Mouse (Mus musculus): ENCODE data around the gene Nt5dc1. TPM values are rescaled to one million over a fixed set of nuclear protein-coding genes. Genes with fewer than 3 reads are reported as not detected.

Nt5dc1 gene
- polyA plus RNA-seq, 1 experiment from 2014 or later = 11.4 TPM

DNA sequence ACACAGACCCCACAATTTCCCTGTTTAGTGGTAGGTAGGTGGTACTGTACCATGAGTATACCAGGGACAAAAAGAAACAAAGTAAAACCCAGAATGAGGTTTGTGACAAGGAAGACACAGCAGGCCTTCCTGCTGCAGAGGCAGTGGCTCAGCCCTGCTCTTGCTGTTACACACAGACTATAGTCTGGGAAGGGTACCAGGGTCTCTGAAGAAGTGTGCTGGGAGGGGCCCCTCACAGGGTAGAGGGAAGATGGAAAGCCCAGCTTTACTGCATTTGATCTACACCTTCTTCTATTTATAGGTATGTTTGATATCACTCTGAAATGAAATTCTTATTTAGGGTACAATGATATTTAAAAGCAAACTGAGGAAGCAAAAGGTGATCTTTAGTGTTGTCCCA, 54.6 kb downstream of the Nt5dc1 start:
- no peak overlapping the region for H3K9ac ChIP-seq
- no peaks in the 10 kb centered on the region for H3K27me3 ChIP-seq (replicated peaks)
- no peak for ATAC-seq (ENCODE audit: insufficient read depth, low FRiP score, low read depth)
- no peak overlapping the region for H3K4me2 ChIP-seq
- H3K4me3 ChIP-seq (replicated peaks) = no peak overlapping the region
- H3K27ac ChIP-seq = no peak overlapping the region
- H3K9me3 ChIP-seq = no peaks in the 10 kb centered on the region
- H3K4me1 ChIP-seq = no peaks in the 10 kb centered on the region
- H3K36me3 ChIP-seq = no peaks in the 10 kb centered on the region

GRCm38 (mm10) chr10:34358263-34358662, 60.1 kb downstream of the Nt5dc1 start:
- no peaks in the 10 kb centered on the region for H3K36me3 ChIP-seq
- H3K9ac ChIP-seq = no peak overlapping the region
- no peaks in the 10 kb centered on the region for H3K9me3 ChIP-seq
- H3K4me3 ChIP-seq (replicated peaks) = no peak overlapping the region
- no peak for ATAC-seq (ENCODE audit: insufficient read depth, low FRiP score, low read depth)
- no peak overlapping the region for H3K4me2 ChIP-seq
- WGBS = 86% methylated on average over 3 of the region's 3 CpGs
- H3K27ac ChIP-seq = no peak overlapping the region
- H3K27me3 ChIP-seq (replicated peaks) = no peaks in the 10 kb centered on the region
- H3K4me1 ChIP-seq = no peaks in the 10 kb centered on the region

DNA sequence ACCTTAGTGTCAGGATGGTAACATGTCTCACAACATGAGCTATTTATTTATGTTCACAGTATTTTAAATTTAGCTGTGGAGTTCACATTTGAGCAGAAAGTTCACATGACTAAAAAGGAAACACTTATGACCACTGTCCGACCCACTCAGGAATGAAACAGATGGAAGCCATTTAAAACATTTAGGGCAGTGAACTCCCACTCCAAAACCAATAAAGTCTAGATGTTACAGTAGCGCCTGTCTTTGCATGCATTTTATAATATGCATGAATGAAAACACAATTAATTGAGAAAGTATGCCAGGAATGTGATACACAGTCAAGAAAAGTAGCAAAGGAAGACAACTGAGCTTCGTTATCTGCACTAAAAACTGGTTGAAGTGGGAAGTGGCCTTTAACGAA, 66.2 kb downstream of the Nt5dc1 start:
- no peak for ATAC-seq (ENCODE audit: insufficient read depth, low FRiP score, low read depth)
- no peak overlapping the region for H3K27ac ChIP-seq

GRCm38 (mm10) chr10:34341886-34342285, 76.5 kb downstream of the Nt5dc1 start:
- H3K27ac ChIP-seq = no peak overlapping the region
- H3K27me3 ChIP-seq (replicated peaks) = no peaks in the 10 kb centered on the region
- WGBS = 81% methylated on average over 1 of the region's 1 CpGs
- no peak overlapping the region for H3K9ac ChIP-seq
- no peak overlapping the region for H3K4me3 ChIP-seq (replicated peaks)
- no peak for ATAC-seq (ENCODE audit: insufficient read depth, low FRiP score, low read depth)
- no peaks in the 10 kb centered on the region for H3K9me3 ChIP-seq
- no peaks in the 10 kb centered on the region for H3K36me3 ChIP-seq
- H3K4me1 ChIP-seq = no peaks in the 10 kb centered on the region
- no peak overlapping the region for H3K4me2 ChIP-seq

More for the DNA sequence above, 66.2 kb downstream of the Nt5dc1 start:
- Histone ChIP-seq H3K9me3 (no peaks in the 10 kb centered on the region), H3K4me3 (replicated peaks) (no peak overlapping the region), H3K36me3 (no peaks in the 10 kb centered on the region), H3K27me3 (replicated peaks) (no peaks in the 10 kb centered on the region), H3K4me1 (no peaks in the 10 kb centered on the region), H3K9ac (no peak overlapping the region), H3K4me2 (no peak overlapping the region)
- WGBS = 80% methylated on average over 4 of the region's 4 CpGs

DNA sequence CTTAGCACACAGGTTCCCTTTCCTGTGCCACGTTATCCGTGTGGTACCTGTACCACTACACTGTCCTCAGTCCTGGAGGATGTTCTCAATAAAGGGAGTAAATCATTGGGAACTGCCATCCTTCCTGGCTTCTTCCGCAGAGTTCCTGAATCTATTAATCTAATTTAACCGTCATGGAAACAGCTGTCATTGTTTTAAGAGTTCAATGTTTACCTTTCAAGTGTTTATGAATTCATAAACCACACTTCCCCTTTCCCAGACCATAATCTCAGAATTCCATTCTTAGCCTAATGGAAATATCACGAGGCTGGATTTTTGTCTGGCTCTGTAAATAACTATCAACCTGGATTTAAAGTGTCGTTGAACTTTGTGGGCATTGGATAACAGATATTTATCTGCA, 77.3 kb downstream of the Nt5dc1 start:
- ATAC-seq (ENCODE audit: insufficient read depth, low FRiP score, low read depth) = no peak
- H3K36me3 ChIP-seq = no peaks in the 10 kb centered on the region
- 45% methylated on average over 6 of the region's 6 CpGs for WGBS

DNA sequence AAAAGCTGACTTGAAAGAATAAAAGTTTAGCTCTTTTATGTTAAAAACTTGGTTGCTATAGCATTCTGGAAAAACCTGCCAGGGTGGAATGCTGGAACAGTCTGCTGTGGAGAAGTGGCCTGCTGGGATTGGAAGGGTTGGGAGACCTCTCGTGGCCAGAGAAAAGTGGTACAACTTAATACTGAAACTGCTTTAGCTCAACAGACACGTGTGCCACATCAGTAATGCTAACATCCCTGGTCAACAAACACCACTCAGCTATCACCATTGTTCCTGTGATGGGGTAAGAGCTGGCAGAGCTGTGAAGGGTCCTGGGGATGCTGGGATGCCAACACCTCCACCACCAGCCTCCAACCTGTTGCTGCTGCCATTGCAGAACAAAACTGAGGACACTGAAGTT, 90.0 kb downstream of the Nt5dc1 start:
- no peak overlapping the region for H3K9ac ChIP-seq
- H3K9me3 ChIP-seq = no peaks in the 10 kb centered on the region
- no peaks in the 10 kb centered on the region for H3K4me1 ChIP-seq
- no peaks in the 10 kb centered on the region for H3K27me3 ChIP-seq (replicated peaks)
- H3K4me3 ChIP-seq (replicated peaks) = no peak overlapping the region
- 0% methylated on average over 2 of the region's 2 CpGs for WGBS
- H3K27ac ChIP-seq = no peak overlapping the region
- H3K4me2 ChIP-seq = no peak overlapping the region
- ATAC-seq (ENCODE audit: insufficient read depth, low FRiP score, low read depth) = no peak
- H3K36me3 ChIP-seq = no peaks in the 10 kb centered on the region

More for the DNA sequence above, 77.3 kb downstream of the Nt5dc1 start:
- H3K4me2 ChIP-seq = no peak overlapping the region
- H3K9me3 ChIP-seq = no peaks in the 10 kb centered on the region
- no peak overlapping the region for H3K9ac ChIP-seq
- no peaks in the 10 kb centered on the region for H3K27me3 ChIP-seq (replicated peaks)
- H3K4me3 ChIP-seq (replicated peaks) = no peak overlapping the region
- no peaks in the 10 kb centered on the region for H3K4me1 ChIP-seq
- no peak overlapping the region for H3K27ac ChIP-seq

DNA sequence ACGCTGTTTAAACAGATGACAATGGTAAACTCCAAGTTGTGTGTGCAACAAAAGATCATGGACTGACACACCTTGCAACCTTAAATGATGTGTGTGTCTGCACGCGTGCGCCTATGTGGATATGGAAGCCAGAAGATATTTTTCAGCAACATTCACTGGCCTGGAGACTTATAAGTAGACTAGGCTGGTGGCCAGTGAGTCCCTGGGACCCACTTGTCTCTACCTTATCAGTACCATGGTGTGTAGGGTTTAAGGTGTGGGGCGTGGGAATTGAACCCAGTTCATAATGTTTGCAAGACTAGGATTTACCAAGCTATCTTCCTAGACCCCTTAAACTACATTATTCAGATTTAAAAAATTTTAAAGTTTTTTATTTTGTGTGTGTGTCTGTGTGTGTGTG, 91.2 kb downstream of the Nt5dc1 start:
- Histone ChIP-seq H3K27ac (no peak overlapping the region), H3K4me2 (no peak overlapping the region), H3K9ac (no peak overlapping the region), H3K9me3 (no peaks in the 10 kb centered on the region), H3K27me3 (replicated peaks) (no peaks in the 10 kb centered on the region), H3K36me3 (no peaks in the 10 kb centered on the region), H3K4me1 (no peaks in the 10 kb centered on the region), H3K4me3 (replicated peaks) (no peak overlapping the region)
- ATAC-seq (ENCODE audit: insufficient read depth, low FRiP score, low read depth) = no peak
- 62% methylated on average over 5 of the region's 5 CpGs for WGBS

DNA sequence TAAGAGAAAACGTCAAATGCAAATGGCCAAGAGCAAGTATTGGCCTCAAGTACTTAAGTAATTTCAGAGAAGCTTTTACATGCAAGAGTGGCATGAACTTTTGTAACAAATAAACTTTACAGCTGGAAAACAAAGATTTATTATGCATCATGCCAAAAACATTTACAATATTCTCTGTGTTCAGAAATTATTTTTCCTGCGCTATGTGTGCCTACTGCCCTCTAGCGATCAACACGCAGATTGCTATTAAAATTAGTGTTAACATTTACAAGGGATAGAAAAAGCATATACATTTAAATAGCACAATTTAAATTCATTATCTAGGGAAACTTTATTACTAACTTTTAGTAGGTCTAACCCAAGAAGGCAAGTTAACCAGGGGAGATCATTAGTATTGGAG, 91.7 kb downstream of the Nt5dc1 start:
- Histone ChIP-seq H3K4me1 (no peaks in the 10 kb centered on the region), H3K9ac (no peak overlapping the region), H3K4me3 (replicated peaks) (no peak overlapping the region), H3K27ac (no peak overlapping the region), H3K9me3 (no peaks in the 10 kb centered on the region), H3K4me2 (no peak overlapping the region), H3K36me3 (no peaks in the 10 kb centered on the region), H3K27me3 (replicated peaks) (no peaks in the 10 kb centered on the region)
- WGBS = 20% methylated on average over 4 of the region's 4 CpGs
- ATAC-seq (ENCODE audit: insufficient read depth, low FRiP score, low read depth) = no peak

DNA sequence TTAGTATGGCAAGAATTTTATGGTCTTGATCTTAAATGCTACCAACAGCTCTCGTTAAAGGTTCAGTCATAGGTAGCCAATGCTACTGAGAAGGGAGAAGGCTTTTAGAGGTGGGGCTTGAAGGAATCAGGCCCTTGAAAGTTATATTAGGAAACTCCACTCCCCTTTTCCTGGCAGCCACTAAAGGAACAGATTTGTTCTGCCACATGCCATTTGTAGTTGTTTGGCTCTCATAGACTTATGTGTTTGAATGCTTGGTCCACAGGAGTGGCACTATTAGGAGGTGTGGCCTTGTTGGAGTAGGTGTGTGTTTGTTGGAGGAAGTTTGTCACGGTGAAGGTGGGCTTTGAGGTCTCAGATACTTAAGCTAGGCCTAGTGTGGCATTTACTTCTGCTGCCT, 97.5 kb downstream of the Nt5dc1 start:
- no peak overlapping the region for H3K9ac ChIP-seq
- WGBS = 88% methylated on average over 2 of the region's 2 CpGs
- H3K4me1 ChIP-seq = 0 out of 2 replicates have a peak, but pooled peaks cover 3% of the 10 kb centered on the region
- H3K36me3 ChIP-seq = no peaks in the 10 kb centered on the region
- no peaks in the 10 kb centered on the region for H3K9me3 ChIP-seq
- no peaks in the 10 kb centered on the region for H3K27me3 ChIP-seq (replicated peaks)
- no peak overlapping the region for H3K27ac ChIP-seq
- ATAC-seq (ENCODE audit: insufficient read depth, low FRiP score, low read depth) = no peak
- no peak overlapping the region for H3K4me2 ChIP-seq
- H3K4me3 ChIP-seq (replicated peaks) = no peak overlapping the region

DNA sequence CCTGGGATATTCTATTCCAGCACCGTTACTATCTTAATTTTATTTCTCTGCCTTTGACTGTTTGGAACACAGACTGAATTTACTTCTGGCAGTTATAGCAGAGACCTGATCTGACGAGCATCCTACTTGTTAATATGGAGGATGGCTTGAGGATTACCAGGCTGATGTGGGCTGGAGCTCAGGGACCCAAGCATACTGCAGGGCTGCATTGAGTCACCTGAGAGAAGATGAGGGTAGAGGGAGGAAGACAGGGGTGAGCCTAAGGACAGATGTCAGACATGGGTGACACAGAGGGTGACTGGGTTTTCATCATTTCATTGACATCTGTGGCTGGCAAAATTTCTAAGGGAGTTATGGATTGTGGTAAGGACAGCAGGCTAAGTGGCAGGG, 101.1 kb downstream of the Nt5dc1 start:
- Histone ChIP-seq H3K27ac (no peak overlapping the region), H3K4me2 (no peak overlapping the region), H3K4me1 (0 out of 2 replicates have a peak, but pooled peaks cover 3% of the 10 kb centered on the region), H3K27me3 (replicated peaks) (no peaks in the 10 kb centered on the region), H3K9ac (no peak overlapping the region), H3K9me3 (no peaks in the 10 kb centered on the region), H3K36me3 (no peaks in the 10 kb centered on the region), H3K4me3 (replicated peaks) (no peak overlapping the region)
- ATAC-seq (ENCODE audit: insufficient read depth, low FRiP score, low read depth) = no peak
- WGBS = 38% methylated on average over 2 of the region's 2 CpGs

DNA sequence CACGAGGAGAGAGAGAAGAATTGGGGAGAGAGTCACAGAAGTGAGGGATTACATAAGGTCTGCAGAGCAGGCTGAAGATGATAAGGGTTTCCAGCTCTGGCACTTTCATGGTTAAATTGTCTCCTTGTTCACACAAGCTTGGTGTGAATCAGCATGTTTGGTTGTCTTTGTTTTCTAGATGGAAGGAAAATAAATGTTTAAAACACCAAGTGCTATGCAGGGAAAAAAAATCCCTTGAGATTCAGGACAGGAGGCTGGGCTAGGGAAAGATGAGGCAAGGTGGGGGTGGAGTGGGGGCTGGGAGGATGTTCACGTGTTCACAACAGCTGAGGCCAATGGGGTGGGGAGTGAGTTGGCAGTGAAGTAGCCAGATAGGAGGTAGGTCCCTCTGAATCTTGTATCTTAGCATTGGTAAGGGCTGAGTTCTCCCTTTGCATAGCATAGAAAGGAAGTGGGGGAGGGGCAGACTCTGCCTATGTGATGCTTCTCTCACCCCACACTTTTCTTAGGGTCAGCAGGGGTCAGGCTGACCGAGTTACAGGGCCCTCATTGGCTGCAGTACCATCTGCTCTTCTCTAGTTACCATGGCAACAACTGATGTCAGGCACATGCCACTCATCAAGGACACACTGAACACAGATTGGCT, 101.7 kb downstream of the Nt5dc1 start:
- H3K4me2 ChIP-seq = no peak overlapping the region
- no peak overlapping the region for H3K27ac ChIP-seq
- H3K4me3 ChIP-seq (replicated peaks) = no peak overlapping the region
- 6% methylated on average over 3 of the region's 3 CpGs for WGBS
- H3K27me3 ChIP-seq (replicated peaks) = no peaks in the 10 kb centered on the region
- no peaks in the 10 kb centered on the region for H3K36me3 ChIP-seq
- H3K9ac ChIP-seq = no peak overlapping the region
- 0 out of 2 replicates have a peak, but pooled peaks cover 3% of the 10 kb centered on the region for H3K4me1 ChIP-seq
- H3K9me3 ChIP-seq = no peaks in the 10 kb centered on the region
- ATAC-seq (ENCODE audit: insufficient read depth, low FRiP score, low read depth) = no peak

DNA sequence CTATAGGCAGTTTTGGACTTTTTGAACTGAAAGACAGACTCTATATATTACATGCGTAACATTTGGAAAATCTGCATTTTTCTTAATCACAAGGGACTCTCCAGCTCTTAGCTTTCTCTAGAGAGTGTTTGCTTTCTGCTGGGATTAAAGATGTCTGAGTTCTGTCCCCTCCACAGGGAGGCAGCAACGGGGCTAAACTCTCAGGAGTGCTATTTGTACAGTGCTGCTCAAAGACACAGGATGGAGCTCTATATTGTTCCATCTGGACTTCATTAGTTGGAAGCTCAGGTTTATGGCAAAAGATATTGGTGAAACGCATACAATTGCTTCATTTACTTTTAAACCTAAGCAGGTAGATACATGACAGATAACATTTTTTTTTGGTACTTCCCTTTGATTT, 105.8 kb downstream of the Nt5dc1 start:
- 0 out of 2 replicates have a peak, but pooled peaks cover 3% of the 10 kb centered on the region for H3K4me1 ChIP-seq
- H3K27me3 ChIP-seq (replicated peaks) = no peaks in the 10 kb centered on the region
- WGBS = 77% methylated on average over 3 of the region's 3 CpGs
- no peaks in the 10 kb centered on the region for H3K36me3 ChIP-seq
- no peak overlapping the region for H3K27ac ChIP-seq
- no peak overlapping the region for H3K4me3 ChIP-seq (replicated peaks)
- H3K9ac ChIP-seq = no peak overlapping the region
- H3K9me3 ChIP-seq = no peaks in the 10 kb centered on the region
- no peak overlapping the region for H3K4me2 ChIP-seq
- no peak for ATAC-seq (ENCODE audit: insufficient read depth, low FRiP score, low read depth)

Data from stomach, embryonic 15.5 days (tissue).